In genomic region chr8:22398142-22398951, GRCm38 (mm10) we compare ENCODE assay signal across 7 mouse cellular contexts. TPM values are rescaled to one million over a fixed set of nuclear protein-coding genes. Genes with fewer than 3 reads are reported as not detected.
DNase-seq lines count a peak whose midpoint lies in the region; ATAC-seq and TF ChIP-seq lines count a peak whose summit lies in the region.

Gene Slc25a15, minus strand, starts transcription at chr8:22398597.

- peak within 1 kb of the TSS; percentile 96 for H3K27ac ChIP-seq in intestine, postnatal 0 days (ENCODE audit: low read depth, low read length)
- no peak within 1 kb of the TSS for H3K27ac ChIP-seq in limb, embryonic 11.5 days (replicated peaks; ENCODE audit: low read depth, low read length)
- H3K27ac ChIP-seq in midbrain, embryonic 14.5 days (replicated peaks; ENCODE audit: low read depth, low read length), result peak within 1 kb of the TSS; percentile 80

- peak within 1 kb of the TSS; percentile 81 for H3K4me3 ChIP-seq in intestine, postnatal 0 days (ENCODE audit: low read depth, low read length)
- peak within 1 kb of the TSS; percentile 74 for H3K4me3 ChIP-seq in limb, embryonic 11.5 days (ENCODE audit: low read depth, low read length)
- H3K4me3 ChIP-seq in midbrain, embryonic 14.5 days (replicated peaks; ENCODE audit: low read depth, low read length), result peak within 1 kb of the TSS; percentile 75

- no peaks in the 10 kb centered on the region for H3K36me3 ChIP-seq in intestine, postnatal 0 days (ENCODE audit: control insufficient read depth, insufficient read depth)
- H3K36me3 ChIP-seq in limb, embryonic 11.5 days (ENCODE audit: control insufficient read depth, insufficient read depth, low read length), result no peaks in the 10 kb centered on the region
- H3K36me3 ChIP-seq in midbrain, embryonic 14.5 days (ENCODE audit: control insufficient read depth, insufficient read depth, low read length), result no peaks in the 10 kb centered on the region

- peak; percentile 96 for DNase-seq in adrenal gland, postnatal 10 days
- peak; percentile 96 for DNase-seq in embryo, embryonic 9.5 days (ENCODE audit: extremely low spot score)
- DNase-seq in gastrocnemius, postnatal 4 days (ENCODE audit: low spot score in 2 of 2), result peak; percentile 88 to 91
- DNase-seq in limb, embryonic 11.5 days (ENCODE audit: low spot score), result peak; percentile 94
- peak; percentile 94 for DNase-seq in midbrain, embryonic 14.5 days
- DNase-seq in spleen, adult 18-20 months, result peak; percentile 82 to 90

- peak within 1 kb of the TSS; percentile 84 for H3K4me2 ChIP-seq in intestine, postnatal 0 days (replicated peaks; ENCODE audit: low read depth)
- H3K4me2 ChIP-seq in limb, embryonic 11.5 days (ENCODE audit: low read depth, severe bottlenecking), result peak within 1 kb of the TSS; percentile 91
- peak within 1 kb of the TSS; percentile 81 for H3K4me2 ChIP-seq in midbrain, embryonic 14.5 days (ENCODE audit: low read length)

- H3K9me3 ChIP-seq in intestine, postnatal 0 days (ENCODE audit: control insufficient read depth), result no peaks in the 10 kb centered on the region
- H3K9me3 ChIP-seq in limb, embryonic 11.5 days (ENCODE audit: control insufficient read depth, low read length), result no peaks in the 10 kb centered on the region
- H3K9me3 ChIP-seq in midbrain, embryonic 14.5 days (ENCODE audit: control insufficient read depth, low read length), result no peaks in the 10 kb centered on the region

- peak; percentile 85 for ATAC-seq in intestine, postnatal 0 days
- peak; percentile 90 for ATAC-seq in limb, embryonic 11.5 days (ENCODE audit: insufficient number of reproducible peaks, low FRiP score, low TSS enrichment, low read depth)
- ATAC-seq in midbrain, embryonic 14.5 days (ENCODE audit: low FRiP score, low TSS enrichment), result peak; percentile 94

- TF ChIP-seq CTCF in intestine, postnatal 0 days (IDR thresholded peaks at IDR 0.05; ENCODE audit: low read depth), result no peak

- no peaks in the 10 kb centered on the region for H3K4me1 ChIP-seq in intestine, postnatal 0 days (replicated peaks; ENCODE audit: control insufficient read depth, insufficient read depth, low read length)
- H3K4me1 ChIP-seq in limb, embryonic 11.5 days (ENCODE audit: control insufficient read depth, insufficient read depth, low read length), result no peaks in the 10 kb centered on the region
- peaks cover 8% of the 10 kb centered on the region; the same call in 1 of the 2 replicates for H3K4me1 ChIP-seq in midbrain, embryonic 14.5 days (ENCODE audit: control insufficient read depth, insufficient read depth, low read length)

- under 1% methylated on average over 77 of the region's 77 CpGs for WGBS in intestine, postnatal 0 days
- WGBS in limb, embryonic 11.5 days, result under 1% methylated on average over 56 of the region's 77 CpGs
- under 1% methylated on average over 76 of the region's 77 CpGs for WGBS in midbrain, embryonic 14.5 days

- H3K27me3 ChIP-seq in intestine, postnatal 0 days (replicated peaks; ENCODE audit: control insufficient read depth, insufficient read depth, low read length), result no peaks in the 10 kb centered on the region
- H3K27me3 ChIP-seq in limb, embryonic 11.5 days (ENCODE audit: control insufficient read depth, insufficient read depth, low read length), result no peaks in the 10 kb centered on the region
- H3K27me3 ChIP-seq in midbrain, embryonic 14.5 days (ENCODE audit: control insufficient read depth, insufficient read depth, low read length), result no peaks in the 10 kb centered on the region

- H3K9ac ChIP-seq in intestine, postnatal 0 days (ENCODE audit: low read depth, low read length), result peak within 1 kb of the TSS; percentile 92
- peak within 1 kb of the TSS; percentile 80 for H3K9ac ChIP-seq in limb, embryonic 11.5 days (ENCODE audit: low read length)
- peak within 1 kb of the TSS; percentile 75 for H3K9ac ChIP-seq in midbrain, embryonic 14.5 days (replicated peaks; ENCODE audit: low read length)

RNA-seq across cellular contexts. Expression of gene Slc25a15, which starts in this region (rescaled TPM):
- total RNA-seq in adrenal gland, postnatal 10 days (2021), result 10 to 100 TPM; 24.1 to 35.7 TPM
- total RNA-seq in gastrocnemius, postnatal 4 days (2021), result 10 to 100 TPM; 13.7 to 15.8 TPM
- 108 and 122 TPM in 2 replicates for polyA plus RNA-seq in intestine, postnatal 0 days (2015; fragmentation: Nextera tagmentation; extraction: Ambion mirVana)
- 14.6 and 16.7 TPM in 2 replicates for polyA plus RNA-seq in limb, embryonic 11.5 days (2014; fragmentation: Nextera tagmentation; extraction: Ambion mirVana)
- polyA plus RNA-seq in midbrain, embryonic 14.5 days (2014; fragmentation: Nextera tagmentation; extraction: Ambion mirVana), result 6.2 and 9.0 TPM in 2 replicates
